Mouse (Mus musculus): Measurements from ENCODE around the gene Tut7. TPM values are rescaled to one million over a fixed set of nuclear protein-coding genes. Genes with fewer than 3 reads are reported as not detected.
"Not testable (repeated sequence)": the region's sequence is repeated elsewhere in the genome, so short reads cannot be mapped to it uniquely, and the experiment has no call there.

The Tut7 gene
- polyA plus RNA-seq, 2 experiments = 40.3 to 45.3 TPM

DNA sequence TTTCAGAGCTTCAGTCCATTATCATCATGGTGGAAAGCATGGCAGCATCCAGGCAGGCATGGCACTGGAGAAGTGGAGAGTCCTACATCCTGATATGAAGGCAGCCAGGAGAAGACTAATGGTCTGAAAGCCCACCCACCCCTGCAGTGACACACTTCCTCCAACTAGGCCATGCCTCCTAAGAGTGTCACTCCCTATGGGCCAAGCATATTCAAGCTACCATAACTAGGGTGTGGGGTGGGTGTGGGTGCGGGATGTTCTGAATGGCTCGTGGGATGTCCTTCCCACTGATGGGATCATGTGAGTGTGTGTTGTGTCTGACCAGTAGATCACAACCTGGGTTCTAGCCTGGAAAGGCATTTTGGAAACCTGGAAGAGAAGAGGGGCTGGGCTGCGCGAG is 89.0 kb downstream of the Tut7 start:
- Histone ChIP-seq H3K4me2 (ENCODE audit: low read depth) (peak overlapping the region; percentile 45), H3K36me3 (replicated peaks; ENCODE audit: control insufficient read depth, insufficient read depth, low read depth) (no peaks in the 10 kb centered on the region), H3K4me1 (replicated peaks; ENCODE audit: control insufficient read depth in 2 of 2, insufficient read depth in 2 of 2, low read length in 1 of 2) (peaks cover 52 to 56% of the 10 kb centered on the region in 2 experiments), H3K27me3 (ENCODE audit: control insufficient read depth, insufficient read depth, low read length) (no peaks in the 10 kb centered on the region), H3K27ac (peak overlapping the region; percentile 4), H3K9ac (replicated peaks) (peak overlapping the region; percentile 14; the same call in 1 of the 2 replicates), H3K9me3 (ENCODE audit: control insufficient read depth, low read length) (no peaks in the 10 kb centered on the region), H3K4me3 (ENCODE audit: insufficient read depth in 1 of 2, low read depth in 2 of 2, low read length in 2 of 2) (no peak overlapping the region)
- ATAC-seq (ENCODE audit: insufficient read depth) (no peak), DNase-seq (ENCODE audit: low read depth in 3 of 3, low spot score in 3 of 3) (no peak)
- TF ChIP-seq CTCF (IDR thresholded peaks at IDR 0.05; ENCODE audit: low read depth) = no peak
- TF ChIP-seq EP300 (IDR thresholded peaks at IDR 0.05; ENCODE audit: low read depth) = no peak
- WGBS (ENCODE audit: insufficient replicate concordance) = 62% methylated on average over 2 of the region's 4 CpGs

DNA sequence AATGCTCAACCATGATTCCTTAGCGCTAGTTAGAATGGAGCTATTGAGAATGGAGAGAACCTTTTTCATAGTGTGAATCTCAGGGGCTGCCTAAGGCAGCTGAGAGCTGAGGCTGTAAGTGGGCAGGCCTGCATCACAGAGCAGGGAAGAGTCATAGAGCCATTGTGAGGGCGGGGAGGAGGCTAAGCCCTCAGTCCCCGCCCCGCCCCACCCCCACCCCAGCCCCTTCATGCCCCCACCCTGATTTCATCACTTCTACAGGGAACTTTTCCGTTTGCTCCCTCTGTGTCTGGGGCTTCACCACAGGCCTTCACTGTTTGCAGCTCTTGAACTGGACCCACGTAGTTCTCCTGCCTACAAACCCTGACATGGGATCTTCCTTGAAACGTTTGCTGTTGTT is 91.3 kb downstream of the Tut7 start, which contains the start of gene Spata31d1d:
Spata31d1d (minus strand) TSS at position 101 of the 400 bp plus-strand sequence.
- H3K4me2 ChIP-seq (ENCODE audit: low read depth) = no peak within 1 kb of the TSS
- DNase-seq (ENCODE audit: low read depth in 3 of 3, low spot score in 3 of 3) = no peak

DNA sequence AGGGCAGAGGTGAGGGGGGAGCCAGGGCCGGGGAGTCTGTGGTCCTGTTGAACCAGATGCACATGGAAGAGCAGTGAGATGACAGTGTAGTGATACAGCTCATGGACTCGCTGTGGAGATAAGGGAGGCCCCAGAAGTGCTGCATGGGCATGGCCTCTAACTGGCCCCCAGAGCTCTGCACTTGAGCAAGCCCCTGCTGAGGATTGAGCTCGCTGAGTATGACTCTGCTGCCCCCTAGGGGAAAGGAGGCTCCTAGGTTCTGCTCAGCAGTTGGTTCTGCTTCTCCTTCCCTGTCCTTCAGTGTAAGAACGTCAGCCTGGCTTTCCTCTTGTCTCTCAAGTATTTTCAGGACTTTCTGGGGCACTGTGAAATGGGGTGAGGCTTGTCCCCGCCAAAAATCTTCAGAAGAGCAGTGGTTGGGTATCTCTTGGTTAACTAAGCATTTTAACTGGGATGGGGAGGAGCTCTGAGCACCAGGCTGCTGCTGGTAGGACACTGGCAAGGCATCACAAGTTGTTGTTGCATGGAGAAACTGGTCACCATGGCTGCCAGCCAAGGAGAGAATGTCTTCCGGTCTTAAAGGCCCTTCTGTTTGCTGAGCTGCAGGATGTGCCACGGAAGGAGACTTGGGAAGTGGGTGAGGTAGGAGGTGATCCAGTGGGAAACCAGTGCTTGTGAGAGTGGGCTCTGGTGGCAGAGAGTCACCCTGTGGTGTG is 94.4 kb downstream of the Tut7 start:
- H3K27me3 ChIP-seq (ENCODE audit: control insufficient read depth, insufficient read depth, low read length) = peaks cover 5% of the 10 kb centered on the region; the same call in 1 of the 2 replicates
- H3K9me3 ChIP-seq (ENCODE audit: control insufficient read depth, low read length) = no peaks in the 10 kb centered on the region
- DNase-seq (ENCODE audit: low read depth in 3 of 3, low spot score in 3 of 3) (peak; percentile 66 to 75 (median 67)), ATAC-seq (ENCODE audit: insufficient read depth) (peak; percentile 85)
- no peak overlapping the region; the same call in 1 of the 2 replicates for H3K27ac ChIP-seq
- WGBS (ENCODE audit: insufficient replicate concordance) = 16% methylated on average over 7 of the region's 7 CpGs
- H3K36me3 ChIP-seq (replicated peaks; ENCODE audit: control insufficient read depth, insufficient read depth, low read depth) = no peaks in the 10 kb centered on the region
- TF ChIP-seq CTCF (IDR thresholded peaks at IDR 0.05; ENCODE audit: low read depth) (peak; percentile 99), EP300 (IDR thresholded peaks at IDR 0.05; ENCODE audit: low read depth) (no peak)
- H3K4me3 ChIP-seq (ENCODE audit: insufficient read depth in 1 of 2, low read depth in 2 of 2, low read length in 2 of 2) = no peak overlapping the region
- peaks cover 12 to 20% of the 10 kb centered on the region in 2 experiments for H3K4me1 ChIP-seq (replicated peaks; ENCODE audit: control insufficient read depth in 2 of 2, insufficient read depth in 2 of 2, low read length in 1 of 2)
- H3K4me2 ChIP-seq (ENCODE audit: low read depth) = no peak overlapping the region
- peak overlapping the region; percentile 20; the same call in 1 of the 2 replicates for H3K9ac ChIP-seq (replicated peaks)

More for the DNA sequence above, 91.3 kb downstream of the Tut7 start, which contains the start of gene Spata31d1d:
- H3K9me3 ChIP-seq (ENCODE audit: control insufficient read depth, low read length) = no peaks in the 10 kb centered on the region
- no peak for TF ChIP-seq CTCF (IDR thresholded peaks at IDR 0.05; ENCODE audit: low read depth)
- no peak for TF ChIP-seq EP300 (IDR thresholded peaks at IDR 0.05; ENCODE audit: low read depth)
- H3K27me3 ChIP-seq (ENCODE audit: control insufficient read depth, insufficient read depth, low read length) = peaks cover 5% of the 10 kb centered on the region; the same call in 1 of the 2 replicates
- H3K36me3 ChIP-seq (replicated peaks; ENCODE audit: control insufficient read depth, insufficient read depth, low read depth) = no peaks in the 10 kb centered on the region
- peak within 1 kb of the TSS; percentile 28; the same call in 1 of the 2 replicates for H3K27ac ChIP-seq
- 22% methylated on average over 7 of the region's 7 CpGs for WGBS (ENCODE audit: insufficient replicate concordance)
- no peak within 1 kb of the TSS for H3K4me3 ChIP-seq (ENCODE audit: insufficient read depth in 1 of 2, low read depth in 2 of 2, low read length in 2 of 2)
- H3K4me1 ChIP-seq (replicated peaks; ENCODE audit: control insufficient read depth in 2 of 2, insufficient read depth in 2 of 2, low read length in 1 of 2) = peaks cover 34 to 43% of the 10 kb centered on the region in 2 experiments
- no peak within 1 kb of the TSS for H3K9ac ChIP-seq (replicated peaks)
- ATAC-seq (ENCODE audit: insufficient read depth) = no peak

DNA sequence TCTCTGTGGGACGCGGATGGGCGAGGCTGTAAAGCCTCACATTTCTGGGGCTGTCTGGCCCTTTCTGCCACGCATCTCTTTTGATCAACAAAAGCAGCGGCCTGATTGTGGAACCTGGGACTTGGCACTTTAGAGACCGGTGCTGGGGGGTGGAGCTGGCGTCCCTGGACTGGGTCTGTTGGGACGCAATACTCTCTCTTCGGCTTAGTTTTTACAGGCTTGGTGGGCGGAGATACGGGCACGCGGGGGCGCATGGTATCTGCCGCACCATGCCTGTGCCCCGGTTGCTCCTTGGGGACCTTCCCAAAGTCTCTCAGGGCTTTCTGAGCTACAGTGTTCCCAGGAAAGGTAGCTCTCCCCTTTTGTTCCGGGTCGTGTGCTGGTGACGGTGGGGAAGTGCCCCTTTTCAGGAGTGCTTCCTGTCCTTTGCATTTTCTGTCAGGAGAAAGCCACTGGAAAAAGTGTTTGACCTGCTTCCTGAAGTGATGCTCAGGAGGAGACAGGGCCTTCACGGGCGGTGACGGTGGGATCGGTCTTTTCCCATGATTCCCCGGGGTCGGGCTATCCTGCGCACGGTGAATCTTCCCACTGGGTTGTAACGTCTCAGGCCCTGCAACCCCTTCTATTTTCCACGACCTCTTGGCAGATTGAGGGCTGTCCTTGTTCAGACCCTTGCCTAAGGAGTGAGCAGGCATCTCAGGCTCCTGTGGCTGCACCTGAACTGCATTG is 96.6 kb downstream of the Tut7 start:
- Histone ChIP-seq H3K4me3 (ENCODE audit: insufficient read depth in 1 of 2, low read depth in 2 of 2, low read length in 2 of 2) (no peak overlapping the region), H3K4me2 (ENCODE audit: low read depth) (no peak overlapping the region), H3K27ac (no peak overlapping the region), H3K9ac (replicated peaks) (no peak overlapping the region), H3K27me3 (ENCODE audit: control insufficient read depth, insufficient read depth, low read length) (peaks cover 5% of the 10 kb centered on the region; the same call in 1 of the 2 replicates), H3K36me3 (replicated peaks; ENCODE audit: control insufficient read depth, insufficient read depth, low read depth) (no peaks in the 10 kb centered on the region), H3K4me1 (replicated peaks; ENCODE audit: control insufficient read depth in 2 of 2, insufficient read depth in 2 of 2, low read length in 1 of 2) (peaks cover 11 to 17% of the 10 kb centered on the region in 2 experiments; a peak in 3 of 4 replicates), H3K9me3 (ENCODE audit: control insufficient read depth, low read length) (no peaks in the 10 kb centered on the region)
- TF ChIP-seq EP300 (IDR thresholded peaks at IDR 0.05; ENCODE audit: low read depth) (no peak), CTCF (IDR thresholded peaks at IDR 0.05; ENCODE audit: low read depth) (no peak)
- WGBS (ENCODE audit: insufficient replicate concordance) = 27% methylated on average over 29 of the region's 29 CpGs
- ATAC-seq (ENCODE audit: insufficient read depth) = no peak
- DNase-seq (ENCODE audit: low read depth in 3 of 3, low spot score in 3 of 3) = no peak

DNA sequence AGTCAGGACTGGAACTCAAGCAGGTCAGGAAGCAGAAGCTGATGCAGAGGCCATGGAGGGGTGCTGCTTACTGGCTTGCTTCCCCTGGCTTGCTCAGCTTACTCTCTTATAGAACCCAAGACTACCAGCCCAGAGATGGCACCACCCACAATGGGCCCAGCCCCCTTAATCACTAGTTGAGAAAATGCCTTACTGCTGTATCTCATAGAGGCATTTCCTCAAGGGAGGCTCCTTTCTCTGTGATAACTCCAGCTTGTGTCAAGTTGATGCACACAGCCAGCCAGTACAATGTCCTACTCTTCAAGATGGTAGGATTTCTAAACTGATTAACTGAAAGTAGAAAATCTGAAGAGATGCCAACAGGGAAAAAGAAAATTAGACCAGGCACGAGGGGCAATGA is 100.9 kb downstream of the Tut7 start:
- not testable (repeated sequence) for H3K27ac ChIP-seq; H3K9me3 ChIP-seq (ENCODE audit: control insufficient read depth, low read length); DNase-seq (ENCODE audit: low read depth in 3 of 3, low spot score in 3 of 3); H3K4me3 ChIP-seq (ENCODE audit: insufficient read depth in 1 of 2, low read depth in 2 of 2, low read length in 2 of 2); H3K4me2 ChIP-seq (ENCODE audit: low read depth); H3K36me3 ChIP-seq (replicated peaks; ENCODE audit: control insufficient read depth, insufficient read depth, low read depth); H3K9ac ChIP-seq (replicated peaks); H3K27me3 ChIP-seq (ENCODE audit: control insufficient read depth, insufficient read depth, low read length)
- ATAC-seq (ENCODE audit: insufficient read depth) = peak; percentile 52; the same call in 1 of the 2 replicates
- WGBS (ENCODE audit: insufficient replicate concordance) = 31% methylated on average over 1 of the region's 1 CpGs
- peak; percentile 57 for TF ChIP-seq EP300 (IDR thresholded peaks at IDR 0.05; ENCODE audit: low read depth)
- peaks cover 9 to 18% of the 10 kb centered on the region in 2 experiments; a peak in 3 of 4 replicates for H3K4me1 ChIP-seq (replicated peaks; ENCODE audit: control insufficient read depth in 2 of 2, insufficient read depth in 2 of 2, low read length in 1 of 2)

Other genes with a start within 250 kb of the Tut7 start
- 4.8 and 5.3 TPM in 2 replicates for gene Agtpbp1, start 237.9 kb downstream of the Tut7 start, polyA plus RNA-seq (2012; rRNA removed)
- gene Agtpbp1, start 237.9 kb downstream of the Tut7 start, polyA plus RNA-seq (2014; fragmentation: Nextera tagmentation; extraction: Ambion mirVana) = 9.6 and 10.3 TPM in 2 replicates
- gene Naa35, start 237.9 kb downstream of the Tut7 start, polyA plus RNA-seq (2012; rRNA removed) = 12.0 and 12.6 TPM in 2 replicates
- 23.2 and 27.1 TPM in 2 replicates for gene Naa35, start 237.9 kb downstream of the Tut7 start, polyA plus RNA-seq (2014; fragmentation: Nextera tagmentation; extraction: Ambion mirVana)
- gene Golm1, start 147.3 kb downstream of the Tut7 start, polyA plus RNA-seq (2012; rRNA removed) = 19.8 and 25.5 TPM in 2 replicates
- 43.3 and 44.8 TPM in 2 replicates for gene Golm1, start 147.3 kb downstream of the Tut7 start, polyA plus RNA-seq (2014; fragmentation: Nextera tagmentation; extraction: Ambion mirVana)
- not detected in 2 replicates for gene 4921517D22Rik, start 129.0 kb downstream of the Tut7 start, polyA plus RNA-seq (2012; rRNA removed)
- gene 4921517D22Rik, start 129.0 kb downstream of the Tut7 start, polyA plus RNA-seq (2014; fragmentation: Nextera tagmentation; extraction: Ambion mirVana) = not detected in 2 replicates
- 0.01 TPM in 1 of 2 replicates, not detected in the other for gene Spata31d1a, start 112.8 kb downstream of the Tut7 start, polyA plus RNA-seq (2012; rRNA removed)
- not detected in 2 replicates for gene Spata31d1a, start 112.8 kb downstream of the Tut7 start, polyA plus RNA-seq (2014; fragmentation: Nextera tagmentation; extraction: Ambion mirVana)
- gene Spata31d1b, start 110.9 kb downstream of the Tut7 start, polyA plus RNA-seq (2012; rRNA removed) = not detected in 2 replicates
- gene Spata31d1b, start 110.9 kb downstream of the Tut7 start, polyA plus RNA-seq (2014; fragmentation: Nextera tagmentation; extraction: Ambion mirVana) = not detected in 2 replicates
- gene Spata31d1d, start 91.4 kb downstream of the Tut7 start, polyA plus RNA-seq (2012; rRNA removed) = 0.02 TPM in 1 of 2 replicates, not detected in the other
- 0.03 TPM in 1 of 2 replicates, not detected in the other for gene Spata31d1d, start 91.4 kb downstream of the Tut7 start, polyA plus RNA-seq (2014; fragmentation: Nextera tagmentation; extraction: Ambion mirVana)
- gene 1700014D04Rik, start 76.4 kb downstream of the Tut7 start, polyA plus RNA-seq (2012; rRNA removed) = 0.02 and 0.03 TPM in 2 replicates
- 0.03 and 0.33 TPM in 2 replicates for gene 1700014D04Rik, start 76.4 kb downstream of the Tut7 start, polyA plus RNA-seq (2014; fragmentation: Nextera tagmentation; extraction: Ambion mirVana)
- 120 and 138 TPM in 2 replicates for gene Isca1, start 53.3 kb downstream of the Tut7 start, polyA plus RNA-seq (2012; rRNA removed)
- 252 and 281 TPM in 2 replicates for gene Isca1, start 53.3 kb downstream of the Tut7 start, polyA plus RNA-seq (2014; fragmentation: Nextera tagmentation; extraction: Ambion mirVana)
- gene Gm49354, start 40.9 kb downstream of the Tut7 start, polyA plus RNA-seq (2012; rRNA removed) = 0.35 TPM in 1 of 2 replicates, not detected in the other
- not detected in 2 replicates for gene Gm49354, start 40.9 kb downstream of the Tut7 start, polyA plus RNA-seq (2014; fragmentation: Nextera tagmentation; extraction: Ambion mirVana)

All from liver, embryonic 14.5 days (tissue).